Mouse (Mus musculus): Measurements from ENCODE around the gene Rs1.
"Not testable (repeated sequence)": the region's sequence is repeated elsewhere in the genome, so short reads cannot be mapped to it uniquely, and the experiment has no call there.

Rs1 gene

DNA sequence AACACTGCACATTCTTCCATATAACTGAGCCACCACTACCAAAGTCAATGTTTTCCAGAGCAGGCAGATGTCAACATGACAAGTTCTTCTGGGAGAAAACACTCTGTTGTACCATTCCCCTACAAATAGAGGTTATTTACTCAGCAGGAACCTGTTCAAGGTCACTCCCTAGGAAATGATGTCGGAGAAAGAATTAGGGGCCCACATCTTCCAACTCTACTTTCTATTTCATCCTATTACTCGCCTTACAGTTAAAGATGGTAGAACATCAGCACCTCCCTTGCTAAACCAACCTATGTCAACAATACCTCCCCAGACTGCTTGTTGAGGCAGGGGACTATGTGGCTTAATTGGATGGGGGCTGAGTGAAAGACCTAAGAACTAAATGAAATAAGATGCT is at the start of gene Rs1:
Rs1 (plus strand) TSS at position 301 of the 400 bp plus-strand sequence.
- DNase-seq = no peak

GRCm38 (mm10) chrX:160735650-160736049 is 32.2 kb upstream of the Rs1 start, which contains the start of gene Ppef1:
Ppef1 (minus strand) TSS chrX:160735765.
- no peak for DNase-seq

DNA sequence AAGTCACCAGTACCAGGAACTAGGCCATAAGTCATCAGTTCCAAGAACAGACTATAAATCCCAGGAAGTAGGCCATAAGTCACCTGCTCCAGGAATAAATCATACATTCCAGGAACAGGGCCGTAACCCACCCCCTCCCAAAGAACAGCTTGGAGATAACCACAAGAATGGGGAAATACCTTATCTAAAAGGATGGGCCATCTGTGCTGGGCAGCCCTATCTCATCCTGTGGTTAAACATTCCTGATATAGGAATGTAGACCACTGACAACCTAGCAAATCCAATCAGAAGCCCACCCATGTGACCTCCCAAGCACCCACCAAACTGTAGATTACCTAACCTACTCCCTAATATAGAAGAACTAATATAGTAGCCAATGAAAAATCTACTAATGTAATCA is 22.4 kb upstream of the Rs1 start:
- no peak for DNase-seq

DNA sequence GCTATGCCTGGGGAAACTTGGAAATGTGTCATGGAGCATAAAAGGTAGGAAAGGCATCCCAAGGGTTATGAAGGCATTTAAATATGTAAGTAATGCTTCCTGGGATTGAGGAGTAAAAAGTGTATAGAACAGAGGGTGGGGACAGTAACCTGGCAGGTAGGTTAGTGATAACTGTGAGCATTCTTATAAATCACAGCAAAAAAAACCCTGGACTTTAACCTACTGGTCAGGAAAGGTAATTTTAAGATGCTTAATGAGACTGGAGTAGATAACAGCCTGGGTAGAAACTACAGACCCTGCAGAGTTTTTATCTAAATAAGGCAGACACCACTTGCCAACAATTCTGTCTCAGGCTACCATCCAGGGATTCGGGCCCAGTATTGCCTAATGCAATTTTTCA is 19.2 kb upstream of the Rs1 start:
- DNase-seq = no peak

GRCm38 (mm10) chrX:160750808-160751207 is 17.0 kb upstream of the Rs1 start:
- DNase-seq = no peak

- peak; percentile 86 for DNase-seq
Measured at GRCm38 (mm10) chrX:160765389-160766232, 2.2 kb upstream of the Rs1 start.

GRCm38 (mm10) chrX:160766233-160766616 is 1.6 kb upstream of the Rs1 start:
- DNase-seq = no peak

DNA sequence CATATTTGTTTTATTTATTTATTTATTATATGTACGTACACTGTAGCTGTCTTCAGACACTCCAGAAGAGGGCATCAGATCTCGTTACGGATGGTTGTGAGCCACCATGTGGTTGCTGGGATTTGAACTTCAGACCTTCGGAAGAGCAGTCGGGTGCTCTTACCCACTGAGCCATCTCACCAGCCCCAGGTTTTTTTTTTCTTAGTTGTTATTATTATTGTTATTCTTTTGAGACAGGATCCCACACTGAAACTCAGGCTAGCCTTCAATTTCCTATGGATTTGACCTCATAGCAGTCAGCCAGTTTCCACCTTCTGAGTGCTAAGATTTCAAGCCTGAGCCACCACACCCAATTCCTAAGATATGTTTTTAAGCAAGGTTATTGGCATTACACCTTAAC is 1.8 kb downstream of the Rs1 start:
- not testable (repeated sequence) for DNase-seq

GRCm38 (mm10) chrX:160773033-160773432 is 5.2 kb downstream of the Rs1 start:
- DNase-seq = no peak

DNA sequence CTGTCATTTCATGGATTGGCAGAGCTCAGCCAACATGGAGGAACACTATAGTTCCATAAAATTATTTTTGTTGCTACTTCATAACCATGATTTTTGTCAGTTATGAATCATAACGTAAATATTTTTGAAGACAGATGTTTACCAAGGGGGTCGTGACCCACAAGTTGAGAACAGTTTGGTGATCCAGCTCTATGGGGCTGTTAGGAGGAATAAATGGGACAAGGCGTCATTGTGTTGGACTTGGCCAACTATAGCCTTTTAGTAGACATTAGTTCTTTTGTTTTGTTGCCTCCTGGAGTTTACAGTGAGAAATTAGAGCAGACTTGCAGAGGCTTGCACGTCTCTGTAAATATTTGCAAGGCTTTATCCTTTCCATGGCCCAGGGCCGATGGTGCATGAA is 14.5 kb downstream of the Rs1 start:
- DNase-seq = no peak

DNA sequence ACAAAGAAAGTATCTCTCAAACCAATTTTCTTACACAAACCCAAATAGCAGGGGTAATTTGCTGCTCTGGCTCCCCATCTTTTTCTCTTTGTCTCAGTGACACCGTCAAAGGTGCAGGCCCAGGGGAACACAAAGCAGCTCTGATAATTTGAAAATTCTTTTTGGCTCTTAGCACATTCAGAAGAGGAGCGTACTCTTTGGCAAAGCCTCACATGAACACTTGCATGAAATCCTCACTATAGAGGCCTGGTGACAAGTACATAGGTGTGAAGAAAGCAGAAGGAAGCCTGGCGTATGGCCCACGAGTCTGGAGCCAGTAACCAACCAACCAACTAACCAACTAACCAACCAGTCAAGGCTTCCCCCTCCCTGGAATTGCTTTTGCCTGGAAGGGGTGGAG is 27.1 kb downstream of the Rs1 start:
- DNase-seq = no peak

GRCm38 (mm10) chrX:160804409-160805150 is 36.8 kb downstream of the Rs1 start:
- DNase-seq = peak; percentile 5

DNA sequence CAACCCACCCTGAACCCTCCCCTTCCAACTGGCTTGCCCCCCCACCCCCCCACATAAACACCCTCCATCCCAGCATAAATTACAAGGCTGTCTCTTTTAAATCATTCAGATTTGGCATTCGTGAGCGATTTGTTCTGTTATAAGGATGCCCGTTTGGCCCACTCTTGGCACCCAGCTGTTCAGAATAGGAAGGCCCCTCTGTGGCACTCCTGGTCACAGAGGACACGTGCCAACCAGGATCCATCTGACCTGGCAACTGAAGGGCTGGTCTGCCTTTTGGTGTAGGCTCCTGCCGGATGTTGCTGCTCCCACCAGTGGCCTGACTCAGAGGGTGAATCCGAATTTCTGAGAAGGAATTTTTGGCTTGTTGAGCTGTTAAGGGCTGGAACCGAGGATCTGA is 40.4 kb downstream of the Rs1 start:
- peak; percentile 42 for DNase-seq

Measured in cerebellum, adult 9-11 months (tissue).